Mouse (Mus musculus): ENCODE data around the gene Zfp507.

The Zfp507 gene

GRCm38 (mm10) chr7:35774127-35774526, 28.7 kb downstream of the Zfp507 start:
- no peak for DNase-seq

- no peak for DNase-seq
Measured at GRCm38 (mm10) chr7:35772347-35772746, 30.5 kb downstream of the Zfp507 start.

DNA sequence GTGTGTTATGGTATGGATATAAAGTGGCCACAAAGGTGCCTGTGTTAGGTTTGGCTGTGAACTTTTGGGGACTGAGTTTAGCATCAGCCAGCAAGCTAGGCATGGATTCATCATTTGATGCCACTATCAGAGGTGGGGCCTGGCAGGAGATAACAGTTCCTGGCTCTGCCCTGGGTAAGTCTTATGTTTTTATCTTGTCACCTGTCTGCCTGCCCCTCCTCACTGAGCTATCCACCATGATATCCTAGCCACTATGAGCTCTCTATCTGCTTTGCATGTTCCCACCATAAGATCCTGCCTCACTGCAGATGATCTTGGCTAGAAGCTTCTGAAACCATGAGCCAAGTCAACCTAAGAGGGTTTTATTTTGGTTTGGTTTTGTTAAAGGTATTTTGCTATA, 31.7 kb downstream of the Zfp507 start:
- DNase-seq: no peak

GRCm38 (mm10) chr7:35770122-35770521, 32.7 kb downstream of the Zfp507 start:
- DNase-seq: no peak

DNA sequence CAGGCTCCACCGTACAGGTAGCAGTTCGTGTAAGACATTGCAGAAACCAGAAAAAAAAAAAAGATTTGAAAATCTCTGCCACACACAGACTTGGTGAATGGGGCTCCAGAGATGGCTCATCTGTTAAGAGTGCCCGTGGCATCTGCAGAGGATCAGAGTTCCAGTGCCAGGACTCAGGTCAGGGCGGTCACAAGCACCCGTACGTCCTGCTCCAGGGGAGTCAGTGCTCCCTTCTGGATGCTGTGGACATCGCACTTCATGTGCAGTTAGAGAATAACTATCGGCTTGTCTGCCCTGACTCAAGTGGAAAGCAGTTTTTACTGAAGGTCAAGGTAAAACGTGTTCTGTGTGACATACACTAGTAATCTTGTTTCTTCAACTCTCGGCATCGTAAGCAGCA, 38.3 kb downstream of the Zfp507 start:
- no peak for DNase-seq

DNA sequence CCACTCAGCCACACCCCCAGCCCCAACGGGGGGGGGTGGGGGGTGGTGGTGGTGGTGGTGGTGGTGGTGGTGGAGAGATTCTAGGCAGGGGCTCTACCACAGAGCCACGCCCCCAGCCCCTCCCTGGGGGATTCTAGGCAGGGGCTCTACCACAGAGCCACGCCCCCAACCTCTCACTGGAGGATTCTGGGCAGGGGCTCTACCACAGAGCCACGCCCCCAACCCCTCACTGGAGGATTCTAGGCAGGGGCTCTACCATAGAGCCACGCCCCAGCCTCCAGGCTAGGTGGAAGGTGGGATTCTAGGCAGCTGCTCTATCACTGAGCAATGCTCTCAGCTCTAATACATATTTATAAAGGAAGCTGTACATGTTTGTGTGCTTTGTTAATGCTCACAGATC, 41.0 kb downstream of the Zfp507 start:
- no peak for DNase-seq

DNA sequence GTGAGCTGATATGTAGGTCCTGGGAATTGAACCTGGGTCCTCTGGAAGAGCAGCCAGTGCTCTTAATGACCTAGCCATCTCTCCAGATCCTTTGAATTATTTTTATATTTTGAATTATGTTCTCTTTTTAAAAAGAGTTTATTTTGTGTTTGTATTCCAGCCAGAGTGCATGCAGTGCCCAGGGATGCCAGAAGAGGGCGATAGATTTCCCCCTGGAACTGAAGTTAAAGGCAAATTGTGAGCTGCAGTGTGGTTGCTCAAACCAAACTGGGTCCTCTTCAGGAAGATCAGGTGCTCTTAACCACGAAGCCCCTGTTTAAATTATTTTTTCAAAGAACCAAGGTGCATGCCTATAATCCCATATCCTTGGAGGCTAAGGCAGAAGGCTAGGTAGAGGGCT, 43.2 kb downstream of the Zfp507 start:
- peak; percentile 56 for DNase-seq

DNA sequence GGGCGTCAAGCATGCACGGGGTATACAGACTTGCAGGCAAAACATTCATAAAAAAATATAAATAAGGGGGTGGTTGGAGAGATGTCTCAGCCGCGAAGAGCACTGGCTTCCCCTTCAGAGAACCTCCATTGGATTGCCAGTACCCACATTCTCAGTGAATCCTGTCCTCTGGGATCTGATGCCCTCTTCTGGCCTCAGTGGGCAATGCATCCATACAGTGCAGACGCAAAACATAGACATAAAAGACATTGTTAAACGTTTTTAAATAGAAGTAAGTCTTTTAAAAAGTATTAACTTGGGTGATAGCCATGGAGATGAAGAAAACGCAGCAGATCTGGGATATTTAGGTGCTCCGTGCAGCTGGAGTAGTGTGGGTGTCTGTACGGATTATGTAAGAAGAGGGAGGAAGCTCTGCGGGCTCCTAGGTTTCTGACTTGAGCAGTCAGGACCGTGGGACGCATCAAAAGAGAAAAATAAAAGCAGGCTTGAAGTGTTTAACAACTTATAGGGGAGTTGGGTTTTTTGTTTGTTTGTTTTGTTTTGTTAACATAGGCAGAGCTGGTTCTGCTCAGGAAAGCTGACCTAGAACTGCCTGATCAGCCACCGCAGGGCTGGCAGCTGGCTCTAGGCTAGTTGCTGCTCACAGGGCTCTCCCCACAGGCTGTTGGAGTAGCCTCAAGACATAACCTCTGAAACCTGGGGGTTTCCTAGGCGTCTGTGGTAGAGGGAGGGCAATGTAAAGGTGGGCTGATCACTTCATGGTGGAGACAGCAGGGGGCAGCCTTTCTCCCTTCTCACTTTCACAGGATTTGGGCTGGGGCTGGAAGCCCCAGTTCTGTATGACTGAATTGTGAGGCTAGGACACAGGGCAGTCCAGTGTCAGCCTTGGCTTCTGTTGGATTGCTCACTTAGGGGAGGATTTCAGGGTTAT, 46.0 kb downstream of the Zfp507 start:
- DNase-seq: no peak

DNA sequence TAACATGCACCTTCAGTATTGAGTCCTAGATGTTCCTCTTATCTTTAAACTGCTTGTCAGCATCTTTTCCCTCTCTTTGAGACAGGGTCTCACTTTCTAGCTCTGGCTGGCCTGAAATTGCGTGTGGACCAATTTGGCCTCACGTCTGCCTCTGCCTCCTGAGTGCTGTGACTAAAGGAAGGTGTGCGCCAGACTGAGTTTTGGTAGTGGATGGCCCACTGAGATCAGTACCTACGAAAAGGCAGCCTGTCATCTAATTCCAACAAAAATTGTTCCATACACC, 48.0 kb downstream of the Zfp507 start:
- DNase-seq: no peak

- DNase-seq: peak; percentile 93
Measured at GRCm38 (mm10) chr7:35754033-35754885, 48.5 kb downstream of the Zfp507 start, which contains the start of gene Dpy19l3. Dpy19l3 (minus strand) TSS chr7:35754454.

DNA sequence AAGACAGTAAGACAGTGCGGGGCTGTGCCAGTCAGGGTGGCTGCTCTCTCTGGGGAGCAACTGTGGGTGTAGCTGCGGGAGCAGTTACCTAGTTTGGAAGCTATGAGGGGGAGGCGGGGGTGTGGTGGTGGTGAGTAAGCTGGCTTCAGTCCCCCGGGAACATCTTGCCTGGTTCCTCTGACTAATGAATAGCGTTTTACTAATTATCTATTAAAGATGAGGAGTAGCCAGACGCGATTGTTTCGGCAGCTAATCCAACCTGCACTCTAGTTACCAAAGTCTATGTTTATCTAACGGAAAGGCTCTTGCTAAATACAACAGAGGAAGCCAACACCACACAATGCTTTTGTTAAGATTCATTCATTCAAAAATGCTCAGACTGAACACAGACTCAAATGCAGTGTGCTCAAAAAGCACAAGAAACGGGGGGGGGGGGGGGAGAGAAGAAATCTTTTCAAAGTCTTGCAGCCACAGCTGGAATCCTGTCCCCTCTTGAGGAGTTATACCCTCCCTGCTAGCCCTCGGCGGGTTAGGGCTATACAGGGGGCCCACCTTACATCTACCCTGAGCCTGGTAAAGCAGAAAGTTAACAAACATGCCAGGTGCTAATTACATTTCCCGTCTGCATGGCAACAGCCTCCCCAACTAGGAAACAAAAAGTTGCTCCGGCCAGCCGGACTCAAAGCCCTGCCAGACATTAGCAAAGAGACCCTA, 49.3 kb downstream of the Zfp507 start:
- no peak for DNase-seq

GRCm38 (mm10) chr7:35750873-35751272, 51.9 kb downstream of the Zfp507 start:
- DNase-seq: no peak

DNA sequence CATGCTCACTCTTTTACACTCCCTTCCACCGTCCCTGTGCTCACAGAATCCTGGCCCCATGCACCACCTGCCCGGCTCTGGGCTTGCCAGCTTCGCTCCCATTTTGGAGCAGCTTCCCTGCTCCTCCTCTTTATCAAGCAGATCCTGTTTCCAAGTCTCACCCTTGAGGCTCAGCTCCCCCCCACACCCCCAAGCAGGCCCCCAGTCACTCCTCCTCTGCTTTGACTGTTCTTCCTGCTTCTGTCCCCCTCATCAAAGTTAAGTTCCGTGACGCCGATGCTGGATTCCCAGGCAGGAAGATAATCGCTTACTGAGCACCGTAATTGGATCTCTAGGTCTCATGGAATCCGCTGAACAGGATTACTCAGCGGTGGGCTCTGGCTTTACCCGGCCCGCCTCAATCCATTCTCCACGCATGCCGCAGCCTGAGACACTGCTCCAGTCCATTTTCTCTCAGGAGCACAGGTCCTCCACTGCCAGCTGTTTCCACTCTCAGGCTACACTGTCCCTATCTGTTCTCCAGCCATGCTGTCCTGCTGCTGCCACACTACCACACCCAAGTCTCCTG, 55.3 kb downstream of the Zfp507 start:
- DNase-seq: no peak

DNA sequence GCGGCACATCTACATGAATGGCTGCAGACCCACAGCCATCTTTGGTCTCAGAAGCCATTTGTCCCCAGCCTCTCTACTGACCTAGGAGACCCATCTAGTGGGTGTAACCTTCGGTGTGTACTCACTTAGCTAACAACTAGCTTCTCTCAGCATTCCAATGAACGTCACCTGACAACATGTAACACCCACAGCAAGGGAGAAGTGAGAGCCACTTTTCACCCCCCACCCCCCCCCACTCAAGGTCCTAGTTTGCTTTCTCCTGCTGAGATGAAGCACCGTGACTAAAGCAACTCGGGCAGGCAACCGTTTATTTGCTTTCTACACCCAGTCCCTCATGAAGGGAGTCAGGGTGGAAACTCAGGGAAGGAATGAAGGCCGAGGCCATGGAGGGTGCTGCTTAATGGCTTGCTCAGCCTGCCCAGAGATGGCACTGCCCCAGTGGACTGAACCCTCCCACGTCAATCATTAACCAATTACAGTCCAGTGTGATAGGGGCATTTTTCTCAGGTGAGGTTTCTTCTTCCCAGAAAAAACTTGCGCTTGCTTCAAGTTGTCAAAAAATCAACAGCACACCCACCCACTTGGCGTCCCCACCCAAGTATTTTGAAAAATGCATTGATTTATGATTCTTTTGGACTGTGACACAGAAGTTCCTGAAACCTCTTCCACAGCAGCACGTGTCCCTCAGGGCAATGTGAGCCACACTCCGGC, 56.0 kb downstream of the Zfp507 start:
- no peak for DNase-seq

DNA sequence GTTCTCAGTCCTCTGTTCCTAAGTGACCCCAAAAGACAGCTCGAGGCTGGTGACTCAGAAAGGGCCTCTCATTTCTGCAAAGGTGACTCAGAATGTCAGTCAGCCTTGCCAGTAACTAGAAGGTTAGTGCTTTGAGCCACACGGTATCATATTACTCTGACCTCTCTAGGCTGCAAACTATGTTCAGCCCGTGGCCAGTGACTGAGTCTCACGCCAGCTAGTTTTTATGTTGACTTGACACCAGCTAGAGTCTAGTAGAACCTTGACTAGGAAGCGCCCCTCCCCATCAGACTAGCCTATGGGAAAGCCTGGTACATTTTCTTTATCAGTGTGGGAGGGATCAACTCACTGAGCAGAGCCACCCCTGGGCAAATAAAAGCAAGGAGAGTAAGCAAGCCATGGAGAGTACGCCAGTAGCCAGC, 57.5 kb downstream of the Zfp507 start:
- DNase-seq: no peak

DNA sequence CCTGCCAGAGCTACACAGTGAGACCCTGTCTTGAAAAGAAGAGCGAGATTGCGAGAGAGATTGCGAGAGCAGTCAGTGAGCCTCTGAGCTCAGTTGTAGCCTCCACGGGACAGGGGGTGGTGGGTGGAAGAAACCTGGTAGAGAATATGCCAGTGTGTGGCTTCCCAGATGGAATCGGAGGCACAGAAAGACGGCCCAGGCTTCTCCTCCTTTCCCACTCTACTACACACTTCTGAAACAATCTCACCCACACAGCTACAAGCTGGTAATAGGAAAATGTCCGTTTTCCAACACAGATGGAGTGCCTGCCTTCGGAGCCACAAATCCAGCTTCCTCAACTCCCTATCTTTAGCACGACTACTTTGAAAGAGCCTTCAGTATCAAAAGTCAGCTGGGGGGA, 58.0 kb downstream of the Zfp507 start:
- no peak for DNase-seq

- DNase-seq: no peak
Measured at GRCm38 (mm10) chr7:35742310-35742709, 60.5 kb downstream of the Zfp507 start.

- no peak for DNase-seq
Measured at GRCm38 (mm10) chr7:35741858-35742257, 60.9 kb downstream of the Zfp507 start.

DNA sequence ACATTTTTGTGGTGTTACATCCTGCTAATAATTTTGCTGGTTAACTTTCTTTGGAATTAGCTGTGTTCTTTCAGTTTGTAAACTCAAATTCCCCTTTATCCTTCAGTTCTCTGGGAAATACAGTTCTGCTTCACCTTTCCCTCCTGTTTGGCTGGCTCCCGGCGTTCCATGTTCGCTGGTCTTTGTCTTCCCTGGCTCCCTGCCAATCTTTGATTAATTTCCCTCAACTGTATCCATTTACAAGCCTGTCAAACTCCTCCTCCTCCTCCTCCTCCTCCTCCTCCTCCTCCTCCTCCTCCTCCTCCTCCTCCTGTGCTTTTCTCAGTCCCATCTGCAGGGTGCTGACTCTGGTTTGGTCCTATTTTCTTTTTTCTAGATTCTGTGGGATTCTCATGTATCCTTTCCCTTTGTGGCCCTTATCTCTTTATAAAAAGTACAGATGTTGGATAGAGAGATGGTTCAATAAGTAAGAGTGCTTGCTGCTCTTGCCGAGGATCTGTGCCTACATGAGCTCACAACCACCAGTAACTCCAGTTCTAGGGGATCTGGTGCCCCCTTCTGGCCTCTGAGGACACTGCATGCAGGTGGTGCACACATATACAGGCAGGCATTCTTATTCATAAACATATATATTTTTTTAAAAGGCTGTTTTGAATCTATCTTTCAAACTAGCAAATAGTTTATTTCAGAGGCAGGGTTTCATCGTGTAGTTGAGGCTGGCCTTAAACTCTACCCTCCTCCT, 62.1 kb downstream of the Zfp507 start:
- DNase-seq: peak; percentile 71

- no peak for DNase-seq
Measured at GRCm38 (mm10) chr7:35738871-35739270, 63.9 kb downstream of the Zfp507 start.

DNA sequence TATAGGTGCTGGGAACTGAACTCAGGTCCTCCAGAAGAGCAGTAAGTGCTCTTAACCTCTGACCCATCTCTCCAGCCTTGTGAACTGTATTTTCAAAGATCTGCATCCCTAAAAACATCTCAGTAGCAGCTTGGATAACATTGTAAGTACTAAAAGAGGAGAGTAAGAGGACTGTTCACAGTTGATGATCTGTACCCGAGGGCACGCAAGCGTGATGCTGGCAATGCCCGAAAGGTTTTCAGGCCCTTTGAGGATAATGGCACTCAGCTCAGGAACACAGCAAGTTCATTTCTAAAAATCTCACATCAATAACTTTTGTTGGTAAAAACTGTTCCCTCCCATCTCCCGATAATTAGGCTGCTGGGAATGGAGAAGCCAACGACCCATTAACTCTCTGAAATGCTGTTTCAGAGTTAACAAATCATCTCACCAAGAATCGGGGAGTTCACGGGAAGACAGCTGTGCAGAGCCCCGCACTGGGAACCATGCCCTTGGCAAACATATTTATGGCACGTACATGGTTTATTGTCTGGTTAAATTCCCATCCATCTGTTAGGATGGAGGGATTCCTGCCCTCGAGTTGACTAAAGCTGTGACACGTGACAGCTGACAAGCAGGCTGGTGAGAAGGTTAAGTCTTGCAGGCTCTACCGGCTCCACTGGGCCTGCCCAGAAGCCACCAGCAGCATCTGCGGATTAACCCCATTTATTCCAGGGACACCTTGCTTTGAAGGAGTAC, 69.3 kb downstream of the Zfp507 start:
- no peak for DNase-seq
